Mouse (Mus musculus) neural tube, embryonic 13.5 days (tissue): ENCODE measurements around the gene Umps. TPM values are rescaled to one million over a fixed set of nuclear protein-coding genes. Genes with fewer than 3 reads are reported as not detected.

ENCODE experiments used
- ATAC-seq: fragments of 200-750 bp; cut with Nextera tagmentation; 2 replicates; pipeline ENCODE4 v1.8.0; 2017; ENCODE audit warnings: low read depth, mild to moderate bottlenecking, moderate TSS enrichment, moderate library complexity
- H3K27ac ChIP-seq: fragments of 300-500 bp; sonication (generic); replicated peaks from 2 replicates; pipeline ENCODE4 v1.5.1; 2015; ENCODE audit warnings: moderate library complexity, mild to moderate bottlenecking, inconsistent platforms
- H3K27me3 ChIP-seq: fragments of 300-500 bp; sonication (generic); 2 replicates; pipeline ENCODE4 v1.6.1; 2015; ENCODE audit warnings: mild to moderate bottlenecking, inconsistent platforms
- H3K36me3 ChIP-seq: fragments of 300-500 bp; sonication (generic); 2 replicates; pipeline ENCODE4 v1.6.1; 2015; ENCODE audit warnings: mild to moderate bottlenecking, inconsistent platforms
- H3K4me1 ChIP-seq: fragments of 300-500 bp; sonication (generic); replicated peaks from 2 replicates; pipeline ENCODE4 v1.6.1; 2015; ENCODE audit warnings: inconsistent platforms
- H3K4me2 ChIP-seq: fragments of 300-500 bp; sonication (generic); 2 replicates; pipeline ENCODE4 v1.6.1; 2015; ENCODE audit warnings: inconsistent platforms, mild to moderate bottlenecking, moderate library complexity
- H3K4me3 ChIP-seq: fragments of 300-500 bp; sonication (generic); 2 replicates; pipeline ENCODE4 v1.5.1; 2015; ENCODE audit warnings: mild to moderate bottlenecking, inconsistent platforms
- H3K9ac ChIP-seq: fragments of 300-500 bp; sonication (generic); 2 replicates; pipeline ENCODE4 v1.6.1; 2015; ENCODE audit warnings: moderate library complexity, mild to moderate bottlenecking, inconsistent platforms
- H3K9me3 ChIP-seq: fragments of 300-500 bp; sonication (generic); 2 replicates; pipeline ENCODE4 v1.6.1; 2016; ENCODE audit warnings: inconsistent platforms
- WGBS: fragments of 180-500 bp; shearing (Covaris S2); methylation state at CpG from one replicate; pipeline ENCODE4 v1.1.7; 2015; 5-methylcytosine and 5-hydroxymethylcytosine counted together
- polyA plus RNA-seq: library from polyadenylated mRNA; unstranded; fragments of >200 nt; fragmentation: Nextera tagmentation; extraction: Ambion mirVana; gene quantifications from 2 replicates; pipeline ENCODE4 v1.2.1, GENCODE M21; 2015

Umps gene
- polyA plus RNA-seq, 1 experiment from 2014 or later, result 20.4 TPM

- no peak overlapping the region for H3K9ac ChIP-seq
- peaks cover 22% of the 10 kb centered on the region for H3K36me3 ChIP-seq
Measured at GRCm38 (mm10) chr16:33950386-33950785, 16.5 kb downstream of the Umps start.

GRCm38 (mm10) chr16:33947664-33948571, 18.9 kb downstream of the Umps start:
- no peaks in the 10 kb centered on the region for H3K36me3 ChIP-seq
- no peak overlapping the region for H3K4me3 ChIP-seq
- 88% methylated on average over 17 of the region's 17 CpGs for WGBS
- H3K27ac ChIP-seq, result no peak overlapping the region
- no peaks in the 10 kb centered on the region for H3K9me3 ChIP-seq
- H3K4me1 ChIP-seq, result peaks cover 11% of the 10 kb centered on the region; the same call in 1 of the 2 replicates
- no peak overlapping the region for H3K9ac ChIP-seq
- no peak for ATAC-seq
- no peaks in the 10 kb centered on the region for H3K27me3 ChIP-seq
- H3K4me2 ChIP-seq, result no peak overlapping the region

More at GRCm38 (mm10) chr16:33950386-33950785, 16.5 kb downstream of the Umps start:
- H3K9me3 ChIP-seq, result no peaks in the 10 kb centered on the region
- ATAC-seq, result 0 out of 2 replicates have a peak, but pooled peaks have one; percentile 42
- H3K27me3 ChIP-seq, result no peaks in the 10 kb centered on the region
- no peaks in the 10 kb centered on the region for H3K4me1 ChIP-seq
- 85% methylated on average over 6 of the region's 6 CpGs for WGBS
- H3K27ac ChIP-seq, result no peak overlapping the region
- H3K4me3 ChIP-seq, result no peak overlapping the region
- H3K4me2 ChIP-seq, result no peak overlapping the region

- H3K9ac ChIP-seq, result no peak overlapping the region
- H3K27me3 ChIP-seq, result no peaks in the 10 kb centered on the region
- no peak overlapping the region for H3K4me3 ChIP-seq
- peaks cover 29% of the 10 kb centered on the region for H3K4me1 ChIP-seq
- no peaks in the 10 kb centered on the region for H3K36me3 ChIP-seq
- H3K9me3 ChIP-seq, result no peaks in the 10 kb centered on the region
- no peak overlapping the region for H3K4me2 ChIP-seq
- no peak for ATAC-seq
- WGBS, result 77% methylated on average over 7 of the region's 7 CpGs
- H3K27ac ChIP-seq, result no peak overlapping the region
Measured at GRCm38 (mm10) chr16:33946021-33946420, 20.8 kb downstream of the Umps start.

GRCm38 (mm10) chr16:33944772-33945171, 22.1 kb downstream of the Umps start:
- no peak overlapping the region for H3K27ac ChIP-seq
- peaks cover 34% of the 10 kb centered on the region for H3K4me1 ChIP-seq
- 49% methylated on average over 6 of the region's 6 CpGs for WGBS
- no peak overlapping the region for H3K4me3 ChIP-seq
- H3K4me2 ChIP-seq, result no peak overlapping the region
- no peak overlapping the region for H3K9ac ChIP-seq
- H3K27me3 ChIP-seq, result no peaks in the 10 kb centered on the region
- no peak for ATAC-seq
- H3K36me3 ChIP-seq, result no peaks in the 10 kb centered on the region
- no peaks in the 10 kb centered on the region for H3K9me3 ChIP-seq

GRCm38 (mm10) chr16:33944126-33944525, 22.7 kb downstream of the Umps start:
- 80% methylated on average over 4 of the region's 4 CpGs for WGBS
- H3K36me3 ChIP-seq, result no peaks in the 10 kb centered on the region
- no peak overlapping the region for H3K27ac ChIP-seq
- no peak overlapping the region for H3K9ac ChIP-seq
- no peak overlapping the region for H3K4me3 ChIP-seq
- H3K4me2 ChIP-seq, result no peak overlapping the region
- H3K9me3 ChIP-seq, result no peaks in the 10 kb centered on the region
- no peaks in the 10 kb centered on the region for H3K27me3 ChIP-seq
- ATAC-seq, result no peak
- H3K4me1 ChIP-seq, result peaks cover 35% of the 10 kb centered on the region

GRCm38 (mm10) chr16:33943388-33943787, 23.4 kb downstream of the Umps start:
- Histone ChIP-seq H3K9ac (no peak overlapping the region), H3K4me3 (no peak overlapping the region), H3K4me2 (no peak overlapping the region), H3K9me3 (no peaks in the 10 kb centered on the region), H3K27ac (no peak overlapping the region), H3K36me3 (no peaks in the 10 kb centered on the region), H3K4me1 (peaks cover 40% of the 10 kb centered on the region), H3K27me3 (no peaks in the 10 kb centered on the region)
- 96% methylated on average over 6 of the region's 6 CpGs for WGBS
- no peak for ATAC-seq

- no peak for ATAC-seq
- 58% methylated on average over 11 of the region's 11 CpGs for WGBS
- H3K9ac ChIP-seq, result no peak overlapping the region
- H3K4me3 ChIP-seq, result no peak overlapping the region
- no peaks in the 10 kb centered on the region for H3K9me3 ChIP-seq
- H3K27me3 ChIP-seq, result no peaks in the 10 kb centered on the region
- H3K4me2 ChIP-seq, result no peak overlapping the region
- peaks cover 40% of the 10 kb centered on the region for H3K4me1 ChIP-seq
- no peaks in the 10 kb centered on the region for H3K36me3 ChIP-seq
- no peak overlapping the region for H3K27ac ChIP-seq
Measured at GRCm38 (mm10) chr16:33942341-33942740, 24.5 kb downstream of the Umps start.

- peak overlapping the region; percentile 56; the same call in 1 of the 2 replicates for H3K27ac ChIP-seq
- 61% methylated on average over 11 of the region's 11 CpGs for WGBS
Measured at GRCm38 (mm10) chr16:33941271-33941781, 25.5 kb downstream of the Umps start.

GRCm38 (mm10) chr16:33940095-33940494, 26.7 kb downstream of the Umps start:
- no peaks in the 10 kb centered on the region for H3K36me3 ChIP-seq
- no peak for ATAC-seq
- H3K9me3 ChIP-seq, result no peaks in the 10 kb centered on the region
- H3K27me3 ChIP-seq, result 0 out of 2 replicates have a peak, but pooled peaks cover 3% of the 10 kb centered on the region
- no peak overlapping the region for H3K9ac ChIP-seq
- peaks cover 38% of the 10 kb centered on the region for H3K4me1 ChIP-seq
- H3K27ac ChIP-seq, result no peak overlapping the region
- H3K4me2 ChIP-seq, result no peak overlapping the region
- H3K4me3 ChIP-seq, result no peak overlapping the region
- whole genome bisulfite sequencing, result 84% methylated on average over 5 of the region's 5 CpGs

More at GRCm38 (mm10) chr16:33941271-33941781, 25.5 kb downstream of the Umps start:
- Histone ChIP-seq H3K4me2 (no peak overlapping the region), H3K9ac (peak overlapping the region; percentile 22), H3K4me3 (no peak overlapping the region), H3K36me3 (no peaks in the 10 kb centered on the region), H3K9me3 (no peaks in the 10 kb centered on the region), H3K27me3 (no peaks in the 10 kb centered on the region), H3K4me1 (peaks cover 40% of the 10 kb centered on the region)
- peak; percentile 33 for ATAC-seq

GRCm38 (mm10) chr16:33939636-33940035, 27.2 kb downstream of the Umps start:
- 0 out of 2 replicates have a peak, but pooled peaks cover 3% of the 10 kb centered on the region for H3K27me3 ChIP-seq
- H3K4me2 ChIP-seq, result no peak overlapping the region
- H3K36me3 ChIP-seq, result no peaks in the 10 kb centered on the region
- H3K4me1 ChIP-seq, result peaks cover 38% of the 10 kb centered on the region
- ATAC-seq, result no peak
- 70% methylated on average over 9 of the region's 9 CpGs for WGBS
- H3K27ac ChIP-seq, result no peak overlapping the region
- no peak overlapping the region for H3K9ac ChIP-seq
- no peaks in the 10 kb centered on the region for H3K9me3 ChIP-seq
- no peak overlapping the region for H3K4me3 ChIP-seq

GRCm38 (mm10) chr16:33939133-33939531, 27.7 kb downstream of the Umps start:
- no peak overlapping the region for H3K27ac ChIP-seq
- no peak overlapping the region for H3K4me2 ChIP-seq
- peaks cover 39% of the 10 kb centered on the region for H3K4me1 ChIP-seq
- no peak overlapping the region for H3K9ac ChIP-seq
- H3K9me3 ChIP-seq, result no peaks in the 10 kb centered on the region
- H3K27me3 ChIP-seq, result 0 out of 2 replicates have a peak, but pooled peaks cover 3% of the 10 kb centered on the region
- ATAC-seq, result no peak
- WGBS, result 78% methylated on average over 2 of the region's 2 CpGs
- no peaks in the 10 kb centered on the region for H3K36me3 ChIP-seq
- no peak overlapping the region for H3K4me3 ChIP-seq

- no peak for ATAC-seq
- Histone ChIP-seq H3K36me3 (no peaks in the 10 kb centered on the region), H3K4me1 (peaks cover 43% of the 10 kb centered on the region), H3K9me3 (no peaks in the 10 kb centered on the region), H3K27me3 (0 out of 2 replicates have a peak, but pooled peaks cover 3% of the 10 kb centered on the region), H3K27ac (no peak overlapping the region), H3K9ac (no peak overlapping the region), H3K4me2 (no peak overlapping the region), H3K4me3 (no peak overlapping the region)
- 69% methylated on average over 12 of the region's 12 CpGs for WGBS
Measured at GRCm38 (mm10) chr16:33938311-33939132, 28.3 kb downstream of the Umps start.
